Mouse (Mus musculus): ENCODE measurements at regions not wholly inside any gene's neighbourhood (a gene's known extent, or its start where the extent isn't known, plus 50 kb on each side); places are given as distances from the start of the nearest gene placed in this dataset.

DNA sequence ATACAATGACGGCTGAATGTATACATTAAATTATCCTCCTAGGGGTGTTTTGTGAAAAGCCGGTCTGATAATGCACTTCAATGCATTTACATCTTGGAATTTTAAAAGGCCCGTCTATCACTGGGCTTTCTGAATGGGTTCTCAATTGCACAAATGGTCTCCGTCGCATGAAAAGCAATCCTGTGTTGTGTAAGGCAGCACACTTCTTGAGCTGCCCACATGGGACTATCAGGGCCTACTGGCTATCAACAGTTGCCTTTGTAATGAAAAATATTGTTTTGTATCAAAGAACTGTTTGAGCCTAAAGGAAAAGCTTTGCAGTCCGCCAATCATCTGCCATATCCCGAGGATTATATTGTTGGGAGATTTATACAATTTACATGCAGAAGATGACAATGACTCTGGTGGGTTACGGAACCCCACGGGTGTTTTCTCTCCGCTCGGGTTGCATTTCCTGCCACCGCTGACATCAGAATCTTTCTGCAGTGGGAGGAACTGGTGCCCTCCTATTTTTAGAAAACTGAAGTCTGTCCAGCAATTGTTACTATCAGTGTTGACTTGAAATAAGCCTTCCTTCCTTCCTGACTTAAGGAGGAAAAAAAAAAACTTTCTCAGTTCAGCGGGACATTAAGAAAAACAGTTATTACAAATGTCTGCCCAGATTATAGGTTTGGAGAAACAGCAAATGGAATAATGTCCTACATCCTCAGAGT, 118.7 kb downstream of the Tmem26 start:
- DNase-seq: peak; percentile 16 to 22

DNA sequence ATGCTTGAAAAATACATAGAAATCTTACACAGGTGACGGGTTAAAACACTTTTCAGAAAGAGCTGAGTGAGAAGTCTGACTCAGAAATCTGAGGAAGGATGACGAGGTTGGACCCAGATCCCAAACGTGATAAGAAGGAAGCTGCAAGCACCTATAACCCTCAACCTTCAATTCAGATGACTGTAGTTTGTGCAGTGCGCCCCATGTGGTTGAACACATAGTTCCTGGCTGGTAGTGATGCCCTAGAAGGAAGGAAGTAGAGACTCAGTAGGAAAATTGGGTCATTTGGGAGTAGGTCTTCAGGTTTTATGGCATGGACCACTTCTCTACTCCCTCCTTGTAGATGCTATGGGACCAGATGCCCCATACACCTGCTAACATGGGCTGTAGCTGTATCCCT, 120.6 kb downstream of the Tmem26 start:
- DNase-seq: peak; percentile 29 to 43

DNA sequence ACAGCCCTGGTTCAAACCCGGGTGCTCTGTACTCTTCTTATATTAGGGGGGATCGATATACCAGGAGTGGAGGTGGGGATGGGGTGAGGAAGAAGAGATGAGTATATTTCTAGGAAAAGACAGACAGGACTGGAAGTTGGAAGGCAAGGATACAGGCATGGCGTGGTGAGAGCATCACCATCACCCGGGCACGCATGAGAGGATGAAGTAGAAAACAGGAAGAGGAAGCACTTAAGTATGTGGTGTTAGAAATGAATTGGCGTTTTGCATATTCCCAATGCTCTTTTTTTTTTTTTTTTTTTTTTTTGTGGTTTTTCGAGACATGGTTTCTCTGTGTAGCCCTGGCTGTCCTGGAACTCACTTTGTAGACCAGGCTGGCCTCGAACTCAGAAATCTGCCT, 121.2 kb downstream of the Tmem26 start:
- DNase-seq: peak in 1 of 2 experiments; percentile 40

DNA sequence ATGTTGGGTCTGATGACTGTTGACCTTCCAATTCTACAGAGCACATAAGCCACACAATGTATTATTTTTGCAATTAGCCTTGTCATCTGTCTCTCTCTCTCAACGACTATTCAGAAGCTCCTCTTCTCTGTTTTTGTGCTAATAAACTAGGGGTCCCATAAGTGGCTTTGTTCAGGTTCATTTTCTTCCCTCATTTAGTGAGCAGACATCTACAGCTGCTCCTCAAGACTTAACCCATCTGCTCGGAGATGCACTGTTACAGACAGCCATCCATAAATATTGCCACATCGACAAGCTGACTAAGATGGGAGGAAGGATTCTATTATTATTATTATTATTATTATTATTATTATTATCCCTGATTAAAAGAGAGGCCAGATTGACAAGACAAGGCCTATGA, 127.7 kb downstream of the Tmem26 start:
- DNase-seq: no peak

DNA sequence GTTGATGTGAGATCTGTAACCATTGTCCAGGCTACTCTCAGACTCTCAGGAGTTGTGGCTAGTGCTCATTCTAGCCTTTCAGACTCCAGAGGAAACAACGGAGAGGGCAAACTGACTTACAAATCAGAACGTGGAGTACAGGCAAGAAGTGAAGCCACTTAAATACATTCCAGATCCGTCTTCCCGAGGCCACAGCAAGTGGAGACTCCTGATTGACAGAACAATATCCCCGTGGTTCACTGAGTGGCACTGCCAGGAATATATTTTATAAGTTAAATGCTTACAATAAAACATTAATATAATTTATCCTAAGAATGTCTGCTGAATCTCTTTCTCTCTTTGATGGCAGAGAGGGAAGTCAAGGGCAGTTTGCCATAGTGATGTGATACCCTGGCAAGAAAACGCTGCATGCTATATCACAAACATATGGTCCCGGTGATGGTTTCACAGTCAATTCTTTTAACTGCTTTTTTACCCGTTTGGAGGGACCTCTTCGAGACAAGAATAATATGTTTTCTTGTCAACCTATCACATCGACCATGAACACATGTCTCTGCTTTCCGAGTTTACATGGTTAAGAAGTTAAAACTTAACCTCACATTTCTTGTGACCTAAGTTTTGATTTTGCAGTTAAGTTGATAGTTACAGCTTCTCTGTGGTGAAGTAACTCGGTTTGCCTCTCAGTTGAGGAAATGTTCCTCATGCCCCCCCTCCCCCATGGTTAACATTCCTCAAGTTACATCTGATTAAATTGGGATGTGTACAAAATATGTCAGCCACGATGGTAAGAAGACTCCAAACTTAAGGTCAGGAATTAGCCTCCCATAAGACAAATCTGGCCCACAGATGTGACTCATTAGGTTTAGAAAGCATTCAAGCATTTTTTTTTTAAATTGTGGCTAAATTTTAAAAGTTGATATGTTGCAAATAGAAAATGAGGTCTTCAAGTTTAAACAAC, 132.8 kb downstream of the Tmem26 start:
- DNase-seq: no peak

DNA sequence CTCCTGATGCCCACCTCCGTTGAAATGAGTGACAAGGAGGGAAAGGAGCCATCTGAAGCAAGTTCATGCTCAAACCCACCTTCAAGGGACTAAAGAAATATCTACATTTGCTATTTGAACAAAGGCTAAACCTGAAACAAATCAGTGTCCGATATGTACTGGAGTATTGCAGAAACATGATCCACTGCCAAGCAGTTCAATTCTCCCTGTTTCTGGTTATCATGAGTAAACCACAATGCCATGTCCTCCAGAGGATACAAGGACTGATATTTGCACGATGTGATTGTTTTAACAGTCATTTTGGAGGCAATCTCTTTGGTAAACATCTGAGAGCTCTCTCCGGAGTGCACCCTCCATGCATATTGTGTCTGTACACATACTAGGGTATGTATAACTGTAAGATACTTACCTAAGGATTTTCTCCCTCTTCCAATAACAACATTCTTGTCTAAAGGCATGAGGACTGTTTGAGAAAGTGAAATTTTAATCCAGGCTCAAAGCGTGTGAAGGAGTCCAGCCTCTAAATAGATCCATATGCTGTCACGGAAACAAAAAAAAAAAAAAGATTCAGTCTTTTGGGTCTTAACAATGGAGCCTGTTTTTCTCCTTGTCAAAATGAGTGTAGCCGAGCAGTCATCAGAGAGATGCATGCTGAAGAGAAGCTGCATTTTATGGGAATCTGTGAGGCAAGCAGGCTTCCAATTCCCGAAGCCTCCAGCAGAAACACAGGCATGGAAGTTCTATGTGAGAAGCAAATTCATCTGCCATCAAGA, 141.3 kb downstream of the Tmem26 start:
- no peak for DNase-seq

DNA sequence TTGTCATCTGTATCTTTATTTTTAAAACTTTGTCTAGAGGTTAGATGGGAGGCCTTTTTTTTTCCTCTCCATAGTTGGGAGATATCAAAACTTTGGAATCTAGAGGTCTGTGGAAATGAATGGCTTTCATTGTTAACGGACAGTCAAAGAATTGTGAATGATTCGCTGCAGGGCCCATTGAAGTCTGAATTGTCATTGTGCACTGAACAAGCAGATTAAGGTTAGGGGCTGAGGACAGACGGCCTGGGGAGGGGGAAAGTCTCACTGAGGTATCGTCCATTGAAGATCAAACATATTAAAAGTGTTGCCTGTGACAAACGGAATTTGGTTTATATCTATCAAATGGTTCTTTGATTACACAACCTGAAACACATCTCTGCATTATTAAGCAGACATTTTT, 142.3 kb downstream of the Tmem26 start:
- DNase-seq: no peak

DNA sequence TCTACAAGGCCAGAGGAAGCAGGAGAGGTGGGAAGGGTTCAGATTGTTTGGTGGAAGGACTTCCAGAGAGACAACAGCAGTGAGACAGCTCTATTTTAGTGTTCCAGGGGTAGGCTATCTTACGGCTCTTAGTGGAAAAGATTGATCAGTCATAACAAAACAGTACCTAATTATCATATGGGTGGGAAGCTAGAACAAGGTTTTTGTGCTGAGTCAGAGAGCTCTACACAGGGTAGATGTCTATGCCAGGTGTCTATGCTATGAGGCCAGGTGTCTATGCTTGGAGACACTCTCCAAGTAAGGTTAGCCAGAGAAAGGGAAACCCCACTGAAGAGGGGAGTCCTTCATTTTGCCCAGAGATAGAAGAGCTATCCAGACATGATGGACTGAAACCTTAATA, 143.9 kb downstream of the Tmem26 start:
- DNase-seq: no peak

DNA sequence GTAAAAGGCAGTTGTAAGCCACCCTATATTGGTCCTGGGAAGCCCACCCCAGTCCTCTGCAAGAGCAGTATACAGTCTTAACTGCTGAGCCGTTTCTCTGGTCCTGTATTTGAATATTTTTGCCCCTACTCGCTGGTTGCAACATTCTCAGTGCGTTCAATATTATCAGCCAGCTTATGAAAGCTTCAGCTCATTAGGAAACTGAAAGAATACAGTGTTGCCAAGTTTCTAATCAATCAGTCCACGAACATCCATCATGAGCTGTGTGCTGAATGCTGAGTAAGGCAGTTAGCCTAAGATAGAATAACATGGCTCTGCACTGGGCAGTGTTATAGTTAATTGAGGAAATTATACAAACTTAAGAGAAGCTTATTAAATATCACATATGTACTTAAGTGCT, 148.7 kb downstream of the Tmem26 start:
- DNase-seq: no peak

DNA sequence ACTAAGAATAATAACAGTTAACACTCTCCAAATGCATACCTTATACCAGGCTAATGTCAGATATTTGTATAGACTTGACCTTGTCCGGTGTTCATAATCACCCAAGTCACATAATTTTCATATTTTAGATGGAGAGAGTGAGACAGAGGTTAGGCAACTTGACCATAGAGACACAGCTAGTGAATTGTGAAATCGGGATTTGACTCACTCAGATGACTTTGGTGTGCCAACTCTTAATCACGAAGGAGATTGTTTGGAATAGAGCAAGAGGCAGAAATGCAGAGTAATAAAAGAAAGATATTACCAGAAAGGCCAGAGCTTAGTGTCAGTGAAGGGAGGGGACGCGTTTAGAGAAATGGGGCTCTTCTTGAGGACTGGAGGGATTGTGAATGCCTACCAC, 152.2 kb downstream of the Tmem26 start:
- no peak for DNase-seq

DNA sequence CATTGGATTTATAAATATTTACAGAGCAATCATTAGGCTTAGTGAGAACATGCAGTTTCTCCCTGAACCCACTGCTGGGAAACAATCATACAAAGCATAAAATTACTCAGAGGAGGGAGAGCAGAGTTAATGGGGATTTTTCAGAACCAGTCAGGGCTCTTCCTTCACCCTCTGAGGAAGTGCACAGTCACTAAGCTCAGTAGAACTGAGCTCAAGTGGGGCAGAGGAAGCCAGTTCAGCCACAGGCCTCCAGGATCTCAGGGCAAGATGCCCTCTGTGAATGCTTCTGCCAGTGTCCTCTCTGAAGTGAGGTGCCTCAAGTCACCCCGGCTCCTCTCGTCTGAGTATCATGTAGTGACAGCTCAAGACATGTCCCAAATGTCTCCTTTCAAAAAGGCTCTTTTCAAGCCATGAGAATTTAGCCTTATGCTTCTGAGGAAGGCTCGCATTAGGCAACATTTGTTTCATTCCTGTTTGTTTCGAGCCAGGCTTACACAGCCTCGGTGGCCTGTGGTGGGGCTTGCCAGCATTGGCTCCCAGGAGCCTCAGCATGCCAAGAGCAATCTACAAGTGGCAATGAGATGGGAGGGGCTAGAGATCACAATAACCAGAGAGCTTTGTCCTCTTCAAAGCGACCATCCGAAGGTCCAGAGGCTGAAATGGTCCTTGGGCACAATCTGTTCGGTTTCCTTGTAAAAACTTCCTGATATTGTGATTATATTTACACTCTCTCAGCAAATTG, 169.8 kb downstream of the Tmem26 start:
- no peak for DNase-seq

DNA sequence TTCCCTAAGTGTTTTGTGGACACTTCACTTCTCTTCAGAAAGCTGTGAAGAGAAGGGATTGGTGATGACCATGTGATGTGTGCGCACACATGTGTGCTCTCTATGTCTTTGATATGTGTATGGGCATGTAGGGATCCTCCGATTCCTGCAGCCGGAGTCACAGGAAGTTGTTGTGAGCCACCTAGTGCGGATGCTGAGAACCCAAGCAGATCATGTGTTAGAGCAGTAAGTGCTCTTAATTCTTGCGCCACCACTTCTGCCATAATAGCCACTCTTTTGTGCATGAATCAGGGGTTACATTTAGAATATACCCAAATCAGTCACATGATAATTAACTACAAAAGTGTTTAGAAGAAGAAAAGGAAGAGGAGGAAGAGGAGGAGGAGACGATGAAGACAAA, 170.7 kb downstream of the Tmem26 start:
- no peak for DNase-seq

DNA sequence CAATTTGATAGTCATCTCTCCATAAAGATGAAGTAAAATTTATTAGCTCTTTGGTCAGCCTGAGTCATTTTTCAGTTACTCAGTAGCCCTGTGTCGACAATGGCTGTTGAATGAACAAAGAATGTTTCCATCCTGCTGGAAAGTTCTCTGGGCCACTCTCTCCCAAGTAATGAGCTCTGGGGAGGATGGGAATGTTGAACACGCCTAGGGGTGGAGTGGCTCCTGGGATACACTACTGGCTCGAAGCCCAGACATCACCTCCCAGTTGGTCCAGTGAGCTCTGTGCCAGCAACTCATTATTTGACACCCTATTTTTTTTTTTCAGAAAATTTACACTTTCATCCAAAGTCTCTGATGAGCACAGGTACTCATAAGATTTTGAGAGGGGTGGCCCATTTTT, 174.1 kb downstream of the Tmem26 start:
- DNase-seq: no peak

DNA sequence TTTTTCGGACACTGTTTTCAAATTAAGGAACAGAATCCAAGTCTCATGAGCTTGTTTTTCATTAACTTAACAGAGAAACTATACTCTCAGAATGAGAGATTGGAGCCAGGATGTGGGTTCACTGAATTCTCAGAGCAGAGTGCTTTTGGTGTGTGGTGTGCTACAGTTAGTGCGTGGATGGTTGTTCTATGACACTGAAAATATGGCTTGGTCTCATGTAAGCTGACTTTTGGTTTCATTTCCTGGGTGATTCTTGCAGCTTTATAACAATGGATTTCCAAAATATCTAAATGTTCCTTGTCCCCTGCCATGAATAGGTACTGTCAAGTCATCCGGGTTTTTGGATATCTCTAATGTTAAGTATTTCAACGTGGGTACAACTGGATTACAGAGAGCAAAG, 177.7 kb downstream of the Tmem26 start:
- no peak for DNase-seq

DNA sequence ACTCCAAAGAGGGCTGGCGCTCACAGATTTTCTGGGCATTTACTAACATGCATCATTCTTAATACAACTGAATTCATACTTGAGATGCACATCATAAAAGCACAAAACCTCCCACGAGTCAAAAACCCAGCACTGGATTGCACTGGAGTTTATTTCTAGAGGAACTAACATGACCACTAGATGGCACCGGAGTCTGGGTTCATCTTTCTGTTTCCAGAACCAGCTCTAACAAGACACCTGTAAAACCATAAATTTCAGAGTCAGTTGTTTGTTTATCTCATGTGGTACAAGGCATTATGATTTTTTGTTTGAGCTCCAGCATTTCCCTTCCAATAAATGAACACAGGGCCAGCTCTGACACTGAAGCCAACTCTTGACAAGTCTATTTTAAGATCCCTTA, 179.2 kb downstream of the Tmem26 start:
- DNase-seq: peak; percentile 29 to 44

DNA sequence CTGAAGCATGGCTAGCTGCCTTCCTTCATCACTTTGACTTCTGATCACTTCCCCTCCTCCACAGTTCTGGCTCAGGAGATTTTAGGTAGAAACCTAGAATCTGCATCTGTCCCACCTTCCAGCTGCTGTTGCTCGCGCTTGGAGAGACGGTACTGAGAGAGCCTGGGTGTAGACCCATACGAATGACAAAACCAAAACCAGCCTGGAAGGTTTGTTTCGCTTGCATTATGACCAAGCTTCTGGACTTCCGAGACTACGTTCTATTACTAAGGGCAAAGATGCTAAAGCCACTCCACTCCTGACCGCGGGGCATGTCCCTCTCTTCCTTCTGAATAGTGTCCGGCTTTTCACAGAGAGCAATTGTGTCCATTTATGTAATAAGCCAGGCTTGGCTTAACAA, 180.9 kb downstream of the Tmem26 start:
- DNase-seq: no peak

DNA sequence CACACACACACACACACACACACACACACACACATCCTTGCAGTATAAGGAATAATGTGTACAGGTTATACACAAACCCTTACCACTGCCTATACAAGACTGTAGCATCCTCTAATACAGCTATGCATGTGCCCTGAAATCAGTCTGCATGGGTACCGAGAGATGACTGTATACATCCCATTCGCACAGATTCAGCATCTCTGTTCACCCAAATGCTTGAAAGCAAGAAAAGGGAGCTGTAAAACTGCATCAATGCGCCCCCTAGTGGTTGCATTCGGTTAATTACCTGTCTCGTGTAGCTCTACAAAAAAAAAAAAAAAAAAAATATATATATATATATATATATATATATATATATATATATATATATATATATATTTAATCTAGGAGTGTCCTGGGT, 184.8 kb downstream of the Tmem26 start:
- DNase-seq: peak; percentile 78 to 80

DNA sequence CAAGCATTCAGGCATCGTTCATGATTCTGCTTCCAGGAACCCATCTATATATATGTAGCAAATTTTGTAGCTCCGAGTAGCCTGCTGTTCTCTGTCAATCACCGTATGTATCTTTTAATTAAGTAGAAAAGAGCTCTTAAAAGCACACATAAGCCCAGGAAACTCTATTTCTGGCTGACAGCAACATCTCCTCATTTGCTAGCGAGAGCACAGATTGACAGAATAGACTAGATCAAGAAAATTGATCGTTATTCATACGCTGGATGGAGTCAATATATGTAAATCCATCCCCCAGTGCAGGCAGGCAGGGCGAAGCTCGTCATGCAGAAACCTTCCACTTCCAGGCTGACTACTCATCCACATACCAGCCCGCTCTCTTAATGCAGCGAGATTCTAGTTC, 185.6 kb downstream of the Tmem26 start:
- no peak for DNase-seq

DNA sequence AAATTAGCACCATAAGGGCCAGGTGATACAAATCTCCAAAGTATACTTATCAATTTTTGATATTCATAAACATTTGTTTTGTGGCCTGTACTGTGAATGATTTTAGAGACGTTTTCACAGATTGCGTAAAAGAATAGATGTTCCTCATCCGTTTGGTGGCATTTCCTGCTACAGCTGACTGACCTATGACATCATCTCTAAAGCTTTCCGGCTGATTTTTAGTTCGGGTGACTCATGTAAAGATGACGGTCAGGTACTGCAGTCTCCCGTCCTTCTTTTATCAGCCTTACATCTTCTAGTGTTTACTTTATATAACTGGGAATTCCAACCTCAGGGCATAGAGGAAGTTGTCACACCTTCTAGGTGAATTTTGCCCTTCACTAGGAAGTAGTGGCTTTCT, 192.7 kb downstream of the Tmem26 start:
- DNase-seq: no peak

DNA sequence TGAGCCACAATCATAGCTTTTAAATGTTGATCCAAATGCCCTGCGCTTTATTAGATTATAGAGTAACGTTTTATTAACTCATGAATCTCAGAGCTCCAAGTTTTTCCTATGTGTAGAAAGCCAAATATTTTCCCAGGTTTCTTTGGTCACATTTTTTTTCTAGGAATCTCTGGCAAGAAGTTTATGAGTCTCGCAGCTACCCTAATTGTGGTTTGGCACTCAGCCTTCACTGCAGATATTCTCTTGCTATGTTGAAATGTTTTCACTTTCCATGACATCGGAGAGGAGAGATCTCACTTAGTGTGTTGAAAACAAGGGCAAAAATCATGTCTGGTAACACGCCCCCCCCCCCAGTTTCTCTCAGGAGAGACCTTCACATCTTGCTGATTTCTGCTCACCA, 212.4 kb downstream of the Tmem26 start:
- DNase-seq: no peak

DNA sequence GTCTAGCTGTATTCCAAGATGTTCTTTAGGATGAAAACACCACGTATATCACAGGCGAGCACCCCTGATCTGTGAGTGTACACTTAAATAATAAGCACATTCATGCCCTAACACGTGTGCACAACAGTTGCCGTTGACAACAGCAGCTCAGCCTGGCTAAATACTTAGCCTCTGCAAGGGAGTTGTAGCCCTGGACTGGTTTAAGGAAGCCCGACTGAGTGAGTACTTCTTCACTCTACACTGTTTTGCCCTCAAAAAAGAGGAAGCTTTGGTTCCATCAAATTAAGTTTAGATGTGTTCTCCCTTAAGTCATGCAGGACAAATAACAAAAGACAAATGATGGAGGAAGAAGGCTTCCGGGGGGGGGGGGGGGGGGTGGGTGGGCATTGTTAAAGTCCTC, 208.0 kb upstream of the Rhobtb1 start:
- no peak for DNase-seq

DNA sequence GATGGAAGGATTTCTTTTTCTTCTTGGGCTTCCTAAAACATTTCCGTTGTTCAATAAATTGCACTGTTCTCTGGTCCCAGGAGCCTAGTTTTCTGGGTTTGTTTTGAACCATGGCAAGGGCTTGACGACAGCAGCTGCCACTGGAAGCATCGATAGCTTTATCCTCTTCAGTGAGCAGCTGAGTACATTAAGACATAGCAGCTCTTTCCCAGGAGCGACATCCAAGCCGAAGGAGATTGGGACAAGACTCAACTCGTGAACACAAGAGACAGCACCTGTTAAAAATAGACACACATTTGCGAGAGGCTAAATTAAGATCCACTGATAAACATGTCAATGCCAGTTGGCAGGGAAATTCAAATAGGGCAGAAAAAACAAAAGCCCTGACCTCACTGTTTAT, 194.7 kb upstream of the Rhobtb1 start:
- DNase-seq: no peak

DNA sequence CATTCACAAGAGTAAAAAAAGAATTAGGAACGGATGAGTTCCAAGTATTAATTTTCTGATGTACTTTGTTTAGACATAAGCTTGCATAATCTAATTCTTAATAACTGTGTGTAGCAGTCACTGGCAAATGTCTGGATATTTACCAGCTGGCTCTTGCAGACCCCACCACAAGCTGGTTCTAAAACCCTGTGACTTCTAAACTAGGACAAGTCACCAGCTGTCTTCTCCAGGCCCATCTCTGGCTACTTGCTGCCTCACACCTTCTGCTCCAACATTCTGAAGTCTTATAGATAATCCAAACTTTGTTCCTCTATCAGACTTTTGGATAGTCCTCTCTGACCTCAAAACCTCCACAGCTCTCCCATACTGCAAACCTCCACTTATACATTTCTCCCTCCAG, 189.9 kb upstream of the Rhobtb1 start:
- no peak for DNase-seq

Measured in B cell, adult 2 months (primary cell).